Mouse (Mus musculus) adrenal gland, adult (tissue): ENCODE results near the gene Ano4.

Experiments used
- DNase-seq, 2 experiments: peaks; one replicate each; pipeline ENCODE4 v3.0.0; 2022 to 2023; ENCODE audit warnings: low spot score in 1 of 2; ENCODE audit not compliant: inconsistent age in 2 of 2

Ano4 gene

DNA sequence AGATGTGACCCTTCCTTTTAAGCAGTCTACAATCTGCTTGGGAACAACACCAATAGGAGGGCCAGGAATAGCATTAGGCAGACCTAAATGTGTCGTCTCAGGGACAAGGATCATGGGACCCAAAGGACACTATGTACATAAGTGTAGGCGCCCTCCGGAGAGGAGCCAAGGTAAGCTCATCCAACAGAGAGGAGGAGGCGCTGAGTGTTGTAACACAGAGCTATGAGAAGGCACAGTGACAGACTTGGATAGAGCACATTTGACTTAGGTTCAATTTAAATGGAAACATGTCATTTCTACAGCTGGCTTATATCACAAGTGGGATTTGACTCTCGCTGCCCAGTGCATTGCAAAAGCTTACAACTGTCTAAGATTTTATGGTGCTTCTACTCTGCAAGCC lies 376.0 kb downstream of the Ano4 start:
- DNase-seq, result no peak

- peak in 1 of 2 experiments; percentile 38 for DNase-seq
Measured at GRCm38 (mm10) chr10:88960791-88961190, 383.8 kb downstream of the Ano4 start.

DNA sequence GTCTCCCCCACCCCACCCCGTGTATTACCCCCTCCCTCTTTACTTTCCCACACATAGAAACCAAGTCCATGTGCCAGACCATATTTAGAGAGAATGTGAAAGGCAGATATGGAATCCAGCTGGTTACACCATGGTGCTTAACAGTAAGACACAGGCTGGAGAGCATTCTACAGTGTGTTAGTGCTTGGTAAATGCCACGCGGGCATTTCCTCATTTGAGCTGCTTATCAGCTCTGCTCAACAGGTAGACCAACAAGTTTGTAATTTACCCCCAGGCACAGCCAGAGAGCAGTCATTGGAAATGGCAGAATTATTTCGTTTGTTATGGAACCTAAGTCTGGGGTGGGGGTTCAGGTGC lies 394.3 kb downstream of the Ano4 start:
- no peak for DNase-seq

GRCm38 (mm10) chr10:88949649-88950296 lies 394.8 kb downstream of the Ano4 start:
- DNase-seq, result peak; percentile 60 to 85
